Mouse (Mus musculus): Measurements from ENCODE around the gene Amhr2.

Gene Amhr2

GRCm38 (mm10) chr15:102424657-102425056, 20.5 kb upstream of the Amhr2 start:
- no peak for DNase-seq

GRCm38 (mm10) chr15:102426963-102427362, 18.2 kb upstream of the Amhr2 start:
- DNase-seq: no peak

- no peak for DNase-seq
Observed at GRCm38 (mm10) chr15:102432046-102432445, 13.1 kb upstream of the Amhr2 start.

- no peak for DNase-seq
Observed at GRCm38 (mm10) chr15:102433173-102433572, 12.0 kb upstream of the Amhr2 start.

- DNase-seq: peak; percentile 87
Observed at GRCm38 (mm10) chr15:102442490-102442889, 2.7 kb upstream of the Amhr2 start.

- DNase-seq: no peak
Observed at GRCm38 (mm10) chr15:102446448-102446847, 1.3 kb downstream of the Amhr2 start.

GRCm38 (mm10) chr15:102449366-102449765, 4.2 kb downstream of the Amhr2 start:
- DNase-seq: no peak

- DNase-seq: no peak
Observed at GRCm38 (mm10) chr15:102450928-102451327, 5.8 kb downstream of the Amhr2 start.

GRCm38 (mm10) chr15:102451666-102452430, 6.7 kb downstream of the Amhr2 start:
- no peak for DNase-seq

GRCm38 (mm10) chr15:102455993-102456392, 10.8 kb downstream of the Amhr2 start:
- DNase-seq: peak; percentile 54

GRCm38 (mm10) chr15:102458050-102458736, 13.0 kb downstream of the Amhr2 start:
- no peak for DNase-seq

GRCm38 (mm10) chr15:102458904-102459317, 13.7 kb downstream of the Amhr2 start, which contains the start of gene Prr13:
TSS of gene Prr13 (plus strand) at chr15:102459028.
- DNase-seq: peak; percentile 99

- DNase-seq: no peak
Observed at GRCm38 (mm10) chr15:102459381-102459780, 14.2 kb downstream of the Amhr2 start.

GRCm38 (mm10) chr15:102459847-102460246, 14.7 kb downstream of the Amhr2 start:
- DNase-seq: no peak

GRCm38 (mm10) chr15:102460409-102460808, 15.2 kb downstream of the Amhr2 start:
- DNase-seq: peak; percentile 51

- no peak for DNase-seq
Observed at GRCm38 (mm10) chr15:102460971-102461370, 15.8 kb downstream of the Amhr2 start.

GRCm38 (mm10) chr15:102461430-102462075, 16.4 kb downstream of the Amhr2 start:
- DNase-seq: no peak

GRCm38 (mm10) chr15:102463666-102464065, 18.5 kb downstream of the Amhr2 start:
- peak; percentile 52 for DNase-seq

- DNase-seq: peak; percentile 43
Observed at GRCm38 (mm10) chr15:102468675-102469370, 23.7 kb downstream of the Amhr2 start.

- peak; percentile 96 for DNase-seq
Observed at GRCm38 (mm10) chr15:102470183-102470604, 25.0 kb downstream of the Amhr2 start, which contains the start of gene Pcbp2. TSS of gene Pcbp2 (plus strand) at chr15:102470539.

GRCm38 (mm10) chr15:102470605-102471294, 25.6 kb downstream of the Amhr2 start:
- peak; percentile 86 for DNase-seq

GRCm38 (mm10) chr15:102471295-102471645, 26.1 kb downstream of the Amhr2 start:
- peak; percentile 62 for DNase-seq
